In genomic region chr9:40637705-40638393, GRCm38 (mm10) we compare ENCODE assay signal across 9 mouse cellular contexts. TPM values are rescaled to one million over a fixed set of nuclear protein-coding genes. Genes with fewer than 3 reads are reported as not detected.
DNase-seq lines count a peak whose midpoint lies in the region; ATAC-seq and TF ChIP-seq lines count a peak whose summit lies in the region.
"Had no signal": no experiment of that assay in that cellular context is flagged by ENCODE, and none has a peak within 500 bp of the region (broad histone marks: within the 10 kb centered on the region; RNA-seq: fewer than 3 reads in every experiment).

No protein-coding gene starts in this region.

- WGBS in lung, adult 2 months, result 44% methylated on average over 8 of the region's 8 CpGs
- 24% methylated on average over 8 of the region's 8 CpGs for WGBS in forebrain, embryonic 11.5 days
- 40% methylated on average over 8 of the region's 8 CpGs for WGBS in intestine, postnatal 0 days
- WGBS in neural tube, embryonic 14.5 days, result 24% methylated on average over 8 of the region's 8 CpGs

- H3K27ac ChIP-seq in forebrain, embryonic 11.5 days (ENCODE audit: low read depth, low read length), result peak overlapping the region; percentile 70; the same call in 1 of the 2 replicates
- H3K27ac ChIP-seq in intestine, postnatal 0 days (ENCODE audit: low read depth, low read length), result no peak overlapping the region
- peak overlapping the region; percentile 86 for H3K27ac ChIP-seq in neural tube, embryonic 14.5 days (ENCODE audit: low read depth, low read length)

- H3K4me3 ChIP-seq in lung, adult 2 months (replicated peaks; ENCODE audit: extremely low read depth, low read depth, low read length), result peak overlapping the region; percentile 61
- H3K4me3 ChIP-seq in forebrain, embryonic 11.5 days (ENCODE audit: low read depth, low read length), result peak overlapping the region; percentile 32
- H3K4me3 ChIP-seq in intestine, postnatal 0 days (ENCODE audit: low read depth, low read length), result peak overlapping the region; percentile 57
- H3K4me3 ChIP-seq in neural tube, embryonic 14.5 days (ENCODE audit: low read depth, low read length), result peak overlapping the region; percentile 23

- no peak for DNase-seq in lung, adult 2 months
- no peak for DNase-seq in lung, postnatal 14 days
- DNase-seq in forebrain, embryonic 11.5 days (ENCODE audit: low spot score), result no peak
- DNase-seq in MN1 (ENCODE audit: low spot score), result no peak
- DNase-seq in adrenal gland, adult 18-20 months (ENCODE audit: low spot score in 2 of 2), result no peak

- H3K27me3 ChIP-seq in forebrain, embryonic 11.5 days (ENCODE audit: control insufficient read depth, insufficient read depth, low read length), result no peaks in the 10 kb centered on the region
- no peaks in the 10 kb centered on the region for H3K27me3 ChIP-seq in intestine, postnatal 0 days (replicated peaks; ENCODE audit: control insufficient read depth, insufficient read depth, low read length)
- H3K27me3 ChIP-seq in neural tube, embryonic 14.5 days (ENCODE audit: control insufficient read depth, insufficient read depth, low read length), result no peaks in the 10 kb centered on the region

- H3K36me3 ChIP-seq in forebrain, embryonic 11.5 days (ENCODE audit: control insufficient read depth, insufficient read depth, low read length), result no peaks in the 10 kb centered on the region
- H3K36me3 ChIP-seq in intestine, postnatal 0 days (ENCODE audit: control insufficient read depth, insufficient read depth), result no peaks in the 10 kb centered on the region
- no peaks in the 10 kb centered on the region for H3K36me3 ChIP-seq in neural tube, embryonic 14.5 days (ENCODE audit: control insufficient read depth, insufficient read depth, low read length)

- TF ChIP-seq POLR2A in lung, adult 2 months (IDR thresholded peaks at IDR 0.05; ENCODE audit: borderline replicate concordance, extremely low read depth, low read depth, low read length), result no peak

- H3K4me1 ChIP-seq in lung, adult 2 months (ENCODE audit: control insufficient read depth, insufficient read depth, low read length), result no peaks in the 10 kb centered on the region
- peaks cover 10% of the 10 kb centered on the region for H3K4me1 ChIP-seq in forebrain, embryonic 11.5 days (replicated peaks; ENCODE audit: control insufficient read depth, insufficient read depth, low read length)
- no peaks in the 10 kb centered on the region for H3K4me1 ChIP-seq in intestine, postnatal 0 days (replicated peaks; ENCODE audit: control insufficient read depth, insufficient read depth, low read length)
- peaks cover 18% of the 10 kb centered on the region; the same call in 1 of the 2 replicates for H3K4me1 ChIP-seq in neural tube, embryonic 14.5 days (ENCODE audit: control insufficient read depth, insufficient read depth, low read length)

- no peak for TF ChIP-seq CTCF in lung, adult 2 months (IDR thresholded peaks at IDR 0.05; ENCODE audit: insufficient read depth, low read length)
- no peak for TF ChIP-seq CTCF in intestine, postnatal 0 days (IDR thresholded peaks at IDR 0.05; ENCODE audit: low read depth)

- H3K9ac ChIP-seq in forebrain, embryonic 11.5 days (ENCODE audit: low read length), result peak overlapping the region; percentile 35
- H3K9ac ChIP-seq in intestine, postnatal 0 days (ENCODE audit: low read depth, low read length), result peak overlapping the region; percentile 60
- peak overlapping the region; percentile 44; the same call in 1 of the 2 replicates for H3K9ac ChIP-seq in neural tube, embryonic 14.5 days (replicated peaks; ENCODE audit: low read depth, low read length)

- H3K9me3 ChIP-seq in forebrain, embryonic 11.5 days (ENCODE audit: control insufficient read depth, low read length), result no peaks in the 10 kb centered on the region
- H3K9me3 ChIP-seq in intestine, postnatal 0 days (ENCODE audit: control insufficient read depth), result no peaks in the 10 kb centered on the region
- no peaks in the 10 kb centered on the region for H3K9me3 ChIP-seq in neural tube, embryonic 14.5 days (ENCODE audit: control insufficient read depth, low read length)

- peak; percentile 23; the same call in 1 of the 2 replicates for ATAC-seq in forebrain, embryonic 11.5 days (replicated peaks; ENCODE audit: low FRiP score)
- no peak; the same call in 1 of the 2 replicates for ATAC-seq in intestine, postnatal 0 days
- no peak for ATAC-seq in neural tube, embryonic 14.5 days (ENCODE audit: low read depth)
- no peak for ATAC-seq in monocyte, adult 5-6 weeks (replicated peaks; ENCODE audit: insufficient number of reproducible peaks, low FRiP score, low TSS enrichment, poor library complexity, severe bottlenecking)

- H3K4me2 ChIP-seq in forebrain, embryonic 11.5 days (ENCODE audit: low read depth, low read length, severe bottlenecking), result peak overlapping the region; percentile 62
- H3K4me2 ChIP-seq in intestine, postnatal 0 days (replicated peaks; ENCODE audit: low read depth), result peak overlapping the region; percentile 88
- peak overlapping the region; percentile 52 for H3K4me2 ChIP-seq in neural tube, embryonic 14.5 days (ENCODE audit: low read depth, low read length)

RNA-seq across cellular contexts. Expression of gene Gm21915, which starts 32.6 kb away (rescaled TPM):
- not detected in 2 replicates for polyA plus RNA-seq in lung, adult 2 months (2012; rRNA removed)
- polyA plus RNA-seq in forebrain, embryonic 11.5 days (2014; fragmentation: Nextera tagmentation; extraction: Ambion mirVana), result not detected in 2 replicates
- polyA plus RNA-seq in intestine, postnatal 0 days (2015; fragmentation: Nextera tagmentation; extraction: Ambion mirVana), result not detected in 2 replicates
- polyA plus RNA-seq in neural tube, embryonic 14.5 days (2014; fragmentation: Nextera tagmentation; extraction: Ambion mirVana), result not detected in 2 replicates
- not detected in 3 replicates for total RNA-seq in monocyte, adult 5-6 weeks (2017)
- total RNA-seq in adrenal gland, adult 18-20 months (2021), result not detected
- polyA plus RNA-seq: brain, embryonic 14.5 days had no signal

RNA-seq across cellular contexts. Expression of gene Clmp, which starts 47.9 kb away (rescaled TPM):
- polyA plus RNA-seq in lung, adult 2 months (2012; rRNA removed), result 11.8 and 16.5 TPM in 2 replicates
- 23.3 and 24.6 TPM in 2 replicates for polyA plus RNA-seq in forebrain, embryonic 11.5 days (2014; fragmentation: Nextera tagmentation; extraction: Ambion mirVana)
- 23.0 and 25.2 TPM in 2 replicates for polyA plus RNA-seq in intestine, postnatal 0 days (2015; fragmentation: Nextera tagmentation; extraction: Ambion mirVana)
- polyA plus RNA-seq in neural tube, embryonic 14.5 days (2014; fragmentation: Nextera tagmentation; extraction: Ambion mirVana), result 59.2 and 62.0 TPM in 2 replicates
- total RNA-seq in monocyte, adult 5-6 weeks (2017), result 0.10 to 0.29 TPM in 2 of 3 replicates, not detected in the other
- total RNA-seq in adrenal gland, adult 18-20 months (2021), result 1 to 10 TPM; 5.2 to 8.1 TPM
